Mouse (Mus musculus): ENCODE measurements around the gene Tcte3.

DNA sequence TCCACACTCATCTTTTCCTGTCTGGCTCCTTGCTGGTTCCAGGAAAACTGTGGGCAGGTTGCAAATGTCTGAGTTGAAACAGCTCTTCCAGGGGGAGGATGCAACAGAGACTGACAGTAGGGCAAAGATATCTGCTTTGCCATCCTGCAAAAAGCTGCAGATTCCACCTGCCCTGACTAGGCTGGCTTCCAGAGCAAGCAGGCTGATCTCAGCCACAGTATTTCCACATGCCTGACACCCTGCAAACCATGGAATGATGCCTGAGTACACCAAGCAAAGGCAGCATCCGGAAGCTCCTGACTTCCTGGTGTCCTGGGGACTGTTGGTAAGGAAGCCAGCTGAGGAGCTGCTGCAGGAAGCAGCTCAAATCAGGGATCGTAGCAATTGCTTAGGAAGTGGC is 27.8 kb upstream of the Tcte3 start:
- no peak for TF ChIP-seq POLR2A (IDR thresholded peaks at IDR 0.05; ENCODE audit: control insufficient read depth, extremely low read depth, insufficient read depth, low read length, poor library complexity)
- TF ChIP-seq CTCF (IDR thresholded peaks at IDR 0.05; ENCODE audit: borderline replicate concordance, control insufficient read depth, extremely low read depth, insufficient read depth, low read length, poor library complexity), result no peak

Measured in thymus, adult 2 months (tissue).